Mouse (Mus musculus): ENCODE measurements at regions not wholly inside any gene's neighbourhood (a gene's known extent, or its start where the extent isn't known, plus 50 kb on each side); places are given as distances from the start of the nearest gene placed in this dataset.
A peak's percentile ranks its signal among the peaks of the same experiment; 100 is the strongest.

GRCm38 (mm10) chr12:14001672-14002071, 150.2 kb downstream of the Fam84a start:
- no peaks in the 10 kb centered on the region for H3K27me3 ChIP-seq (ENCODE audit: control insufficient read depth, insufficient read depth, low read depth, low read length)
- H3K4me2 ChIP-seq (ENCODE audit: low read depth, low read length), result no peak overlapping the region
- no peaks in the 10 kb centered on the region for H3K36me3 ChIP-seq (ENCODE audit: control insufficient read depth, insufficient read depth, low read length)
- ATAC-seq (ENCODE audit: low read depth), result no peak
- no peaks in the 10 kb centered on the region for H3K4me1 ChIP-seq (replicated peaks; ENCODE audit: control insufficient read depth, insufficient read depth, low read length)
- H3K27ac ChIP-seq (ENCODE audit: low read length), result no peak overlapping the region
- no peak overlapping the region for H3K9ac ChIP-seq (ENCODE audit: low read length)
- 39% methylated on average over 1 of the region's 1 CpGs for WGBS
- no peaks in the 10 kb centered on the region for H3K9me3 ChIP-seq (ENCODE audit: control insufficient read depth, low read length)
- H3K4me3 ChIP-seq (ENCODE audit: low read length), result no peak overlapping the region

DNA sequence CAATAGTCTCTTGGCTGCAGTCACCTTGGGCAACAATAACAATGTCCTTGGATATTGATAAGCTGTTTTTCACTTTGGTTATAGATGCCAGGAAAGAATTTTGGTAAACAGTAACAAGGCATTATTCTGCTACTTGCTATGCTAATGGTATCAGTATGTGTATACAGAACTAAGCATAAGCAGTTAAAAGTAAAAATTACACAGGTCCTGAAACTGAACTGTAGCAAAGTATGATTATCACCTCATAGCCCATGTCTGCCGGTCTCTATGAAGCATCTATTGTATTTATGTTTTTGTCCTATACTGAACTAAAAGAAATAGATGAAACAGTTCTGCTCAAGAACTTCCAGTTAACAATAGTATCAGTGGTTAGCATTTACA, 167.5 kb downstream of the Fam84a start:
- Histone ChIP-seq H3K27ac (ENCODE audit: low read length) (no peak overlapping the region), H3K4me2 (ENCODE audit: low read depth, low read length) (no peak overlapping the region), H3K36me3 (ENCODE audit: control insufficient read depth, insufficient read depth, low read length) (no peaks in the 10 kb centered on the region), H3K9me3 (ENCODE audit: control insufficient read depth, low read length) (no peaks in the 10 kb centered on the region), H3K4me3 (ENCODE audit: low read length) (no peak overlapping the region), H3K9ac (ENCODE audit: low read length) (no peak overlapping the region), H3K4me1 (replicated peaks; ENCODE audit: control insufficient read depth, insufficient read depth, low read length) (no peaks in the 10 kb centered on the region), H3K27me3 (ENCODE audit: control insufficient read depth, insufficient read depth, low read depth, low read length) (no peaks in the 10 kb centered on the region)
- 88% methylated on average over 1 of the region's 1 CpGs for WGBS
- ATAC-seq (ENCODE audit: low read depth), result no peak

GRCm38 (mm10) chr12:13983631-13984395, 168.0 kb downstream of the Fam84a start:
- 53% methylated on average over 7 of the region's 7 CpGs for WGBS
- no peak overlapping the region for H3K4me3 ChIP-seq (ENCODE audit: low read length)
- no peak overlapping the region for H3K9ac ChIP-seq (ENCODE audit: low read length)
- no peak overlapping the region for H3K27ac ChIP-seq (ENCODE audit: low read length)
- ATAC-seq (ENCODE audit: low read depth), result 0 out of 2 replicates have a peak, but pooled peaks have one; percentile 12
- H3K9me3 ChIP-seq (ENCODE audit: control insufficient read depth, low read length), result no peaks in the 10 kb centered on the region
- no peak overlapping the region for H3K4me2 ChIP-seq (ENCODE audit: low read depth, low read length)
- H3K27me3 ChIP-seq (ENCODE audit: control insufficient read depth, insufficient read depth, low read depth, low read length), result no peaks in the 10 kb centered on the region
- no peaks in the 10 kb centered on the region for H3K4me1 ChIP-seq (replicated peaks; ENCODE audit: control insufficient read depth, insufficient read depth, low read length)
- no peaks in the 10 kb centered on the region for H3K36me3 ChIP-seq (ENCODE audit: control insufficient read depth, insufficient read depth, low read length)

DNA sequence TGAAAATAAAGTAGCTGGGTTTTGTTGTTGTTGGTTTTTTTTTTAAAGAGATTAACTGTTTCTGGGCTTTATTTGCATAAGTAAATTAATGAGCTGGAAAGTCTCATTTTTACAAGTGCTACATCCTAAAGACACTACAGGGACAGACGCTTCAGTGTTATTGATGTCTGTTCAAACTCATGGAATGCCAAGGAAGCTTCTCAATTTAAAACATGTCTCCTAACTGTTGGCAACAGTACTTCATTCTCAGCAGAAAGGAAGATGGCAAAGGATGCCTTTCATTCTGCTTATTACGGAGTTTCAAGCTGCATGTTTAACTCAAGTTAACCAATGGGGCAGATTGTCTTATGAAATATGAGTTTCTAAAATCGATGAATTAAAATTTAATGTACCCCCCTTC, 187.3 kb downstream of the Fam84a start:
- 69% methylated on average over 3 of the region's 3 CpGs for WGBS
- no peak for ATAC-seq (ENCODE audit: low read depth)
- Histone ChIP-seq H3K9ac (ENCODE audit: low read length) (no peak overlapping the region), H3K4me2 (ENCODE audit: low read depth, low read length) (no peak overlapping the region), H3K27me3 (ENCODE audit: control insufficient read depth, insufficient read depth, low read depth, low read length) (no peaks in the 10 kb centered on the region), H3K4me3 (ENCODE audit: low read length) (no peak overlapping the region), H3K9me3 (ENCODE audit: control insufficient read depth, low read length) (no peaks in the 10 kb centered on the region), H3K27ac (ENCODE audit: low read length) (no peak overlapping the region), H3K36me3 (ENCODE audit: control insufficient read depth, insufficient read depth, low read length) (no peaks in the 10 kb centered on the region), H3K4me1 (replicated peaks; ENCODE audit: control insufficient read depth, insufficient read depth, low read length) (no peaks in the 10 kb centered on the region)

DNA sequence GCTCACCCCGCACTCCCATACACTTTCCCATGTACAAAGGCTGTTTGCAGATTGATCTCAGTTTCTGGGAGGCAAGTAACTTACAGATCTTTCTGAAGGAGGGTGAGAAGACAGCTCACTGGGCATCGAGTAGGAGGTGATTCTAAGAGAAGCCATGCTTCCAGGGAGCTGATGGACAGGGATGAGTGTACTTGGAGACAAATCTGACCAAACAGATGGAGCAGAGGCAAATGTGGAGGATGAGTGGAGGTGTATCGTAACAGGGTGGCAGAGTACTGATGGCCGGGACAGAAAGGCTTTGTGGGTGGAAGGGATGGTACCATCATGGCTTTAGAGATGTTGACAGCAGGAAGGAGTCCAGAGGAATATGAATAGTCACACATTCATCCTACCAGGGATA, 212.4 kb downstream of the Fam84a start:
- Histone ChIP-seq H3K36me3 (ENCODE audit: control insufficient read depth, insufficient read depth, low read length) (no peaks in the 10 kb centered on the region), H3K4me3 (ENCODE audit: low read length) (no peak overlapping the region), H3K27ac (ENCODE audit: low read length) (no peak overlapping the region), H3K9ac (ENCODE audit: low read length) (no peak overlapping the region), H3K4me1 (replicated peaks; ENCODE audit: control insufficient read depth, insufficient read depth, low read length) (no peaks in the 10 kb centered on the region), H3K9me3 (ENCODE audit: control insufficient read depth, low read length) (no peaks in the 10 kb centered on the region), H3K4me2 (ENCODE audit: low read depth, low read length) (no peak overlapping the region), H3K27me3 (ENCODE audit: control insufficient read depth, insufficient read depth, low read depth, low read length) (no peaks in the 10 kb centered on the region)
- 87% methylated on average over 4 of the region's 4 CpGs for WGBS
- ATAC-seq (ENCODE audit: low read depth), result no peak

- H3K9ac ChIP-seq (ENCODE audit: low read length), result no peak overlapping the region
- 60% methylated on average over 1 of the region's 1 CpGs for WGBS
- no peaks in the 10 kb centered on the region for H3K9me3 ChIP-seq (ENCODE audit: control insufficient read depth, low read length)
- ATAC-seq (ENCODE audit: low read depth), result no peak
- H3K4me3 ChIP-seq (ENCODE audit: low read length), result no peak overlapping the region
- H3K27ac ChIP-seq (ENCODE audit: low read length), result no peak overlapping the region
- H3K27me3 ChIP-seq (ENCODE audit: control insufficient read depth, insufficient read depth, low read depth, low read length), result no peaks in the 10 kb centered on the region
- H3K4me1 ChIP-seq (replicated peaks; ENCODE audit: control insufficient read depth, insufficient read depth, low read length), result no peaks in the 10 kb centered on the region
- no peaks in the 10 kb centered on the region for H3K36me3 ChIP-seq (ENCODE audit: control insufficient read depth, insufficient read depth, low read length)
- no peak overlapping the region for H3K4me2 ChIP-seq (ENCODE audit: low read depth, low read length)
Measured at GRCm38 (mm10) chr12:13921066-13921465, 230.8 kb downstream of the Fam84a start.

DNA sequence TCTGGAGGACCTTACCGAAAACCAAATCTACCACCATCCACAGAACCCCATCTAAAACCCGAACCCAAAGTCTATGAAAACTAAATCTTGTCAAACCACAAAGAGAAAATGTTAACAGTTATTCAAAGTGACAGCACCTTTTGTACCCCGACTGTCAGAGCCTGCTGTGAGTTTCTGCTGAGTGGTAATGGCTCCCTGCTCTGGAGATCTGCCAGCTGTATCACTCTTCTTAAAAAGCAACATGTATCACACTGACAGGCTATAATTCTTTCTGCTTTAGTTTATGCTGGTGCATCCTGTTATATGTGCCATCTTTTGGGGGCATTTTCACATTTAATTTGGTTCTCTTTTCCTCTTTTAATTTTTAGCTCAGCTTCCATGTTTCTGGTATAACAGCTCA, 268.5 kb downstream of the Fam84a start:
- 38% methylated on average over 3 of the region's 3 CpGs for WGBS
- ATAC-seq (ENCODE audit: low read depth), result no peak
- no peak overlapping the region for H3K9ac ChIP-seq (ENCODE audit: low read length)
- H3K27ac ChIP-seq (ENCODE audit: low read length), result no peak overlapping the region
- H3K36me3 ChIP-seq (ENCODE audit: control insufficient read depth, insufficient read depth, low read length), result no peaks in the 10 kb centered on the region
- H3K4me1 ChIP-seq (replicated peaks; ENCODE audit: control insufficient read depth, insufficient read depth, low read length), result no peaks in the 10 kb centered on the region
- no peaks in the 10 kb centered on the region for H3K9me3 ChIP-seq (ENCODE audit: control insufficient read depth, low read length)
- no peak overlapping the region for H3K4me2 ChIP-seq (ENCODE audit: low read depth, low read length)
- no peaks in the 10 kb centered on the region for H3K27me3 ChIP-seq (ENCODE audit: control insufficient read depth, insufficient read depth, low read depth, low read length)
- H3K4me3 ChIP-seq (ENCODE audit: low read length), result no peak overlapping the region

- ATAC-seq (ENCODE audit: low read depth), result peak; percentile 85
- Histone ChIP-seq H3K4me1 (replicated peaks; ENCODE audit: control insufficient read depth, insufficient read depth, low read length) (no peaks in the 10 kb centered on the region), H3K27ac (ENCODE audit: low read length) (no peak overlapping the region), H3K36me3 (ENCODE audit: control insufficient read depth, insufficient read depth, low read length) (no peaks in the 10 kb centered on the region), H3K9me3 (ENCODE audit: control insufficient read depth, low read length) (no peaks in the 10 kb centered on the region), H3K9ac (ENCODE audit: low read length) (no peak overlapping the region), H3K4me2 (ENCODE audit: low read depth, low read length) (no peak overlapping the region), H3K4me3 (ENCODE audit: low read length) (no peak overlapping the region), H3K27me3 (ENCODE audit: control insufficient read depth, insufficient read depth, low read depth, low read length) (no peaks in the 10 kb centered on the region)
- 33% methylated on average over 1 of the region's 1 CpGs for WGBS
Measured at GRCm38 (mm10) chr12:13869161-13869560, 282.7 kb downstream of the Fam84a start.

GRCm38 (mm10) chr12:13861226-13861625, 290.6 kb downstream of the Fam84a start:
- 83% methylated on average over 7 of the region's 7 CpGs for WGBS
- Histone ChIP-seq H3K4me1 (replicated peaks; ENCODE audit: control insufficient read depth, insufficient read depth, low read length) (no peaks in the 10 kb centered on the region), H3K36me3 (ENCODE audit: control insufficient read depth, insufficient read depth, low read length) (no peaks in the 10 kb centered on the region), H3K9ac (ENCODE audit: low read length) (no peak overlapping the region), H3K27ac (ENCODE audit: low read length) (no peak overlapping the region), H3K9me3 (ENCODE audit: control insufficient read depth, low read length) (no peaks in the 10 kb centered on the region), H3K4me2 (ENCODE audit: low read depth, low read length) (no peak overlapping the region), H3K4me3 (ENCODE audit: low read length) (no peak overlapping the region), H3K27me3 (ENCODE audit: control insufficient read depth, insufficient read depth, low read depth, low read length) (no peaks in the 10 kb centered on the region)
- no peak for ATAC-seq (ENCODE audit: low read depth)
